Mouse (Mus musculus): ENCODE results near the gene Rbfox3. TPM values are rescaled to one million over a fixed set of nuclear protein-coding genes. Genes with fewer than 3 reads are reported as not detected.

Rbfox3 gene
- total and polyA plus RNA-seq, 2 experiments from 2014 or later: 60.3 to 73.3 TPM

GRCm38 (mm10) chr11:118627541-118627940, 283.9 kb downstream of the Rbfox3 start:
- H3K9ac ChIP-seq (replicated peaks; ENCODE audit: low read length, poor library complexity, severe bottlenecking): no peak overlapping the region
- DNase-seq (ENCODE audit: low spot score): no peak
- TF ChIP-seq CTCF (IDR thresholded peaks at IDR 0.05): no peak
- no peaks in the 10 kb centered on the region for H3K4me1 ChIP-seq (ENCODE audit: insufficient read depth, low read length)
- no peak for ATAC-seq (ENCODE audit: low FRiP score)
- no peaks in the 10 kb centered on the region for H3K27me3 ChIP-seq (ENCODE audit: insufficient read depth, low read length)
- no peak overlapping the region for H3K27ac ChIP-seq (ENCODE audit: low read depth, low read length)
- no peaks in the 10 kb centered on the region for H3K9me3 ChIP-seq (ENCODE audit: low read length)
- no peak overlapping the region for H3K4me3 ChIP-seq (ENCODE audit: low read depth, low read length)
- WGBS: 74% methylated on average over 5 of the region's 5 CpGs
- no peak overlapping the region for H3K4me2 ChIP-seq (ENCODE audit: low read depth, low read length, poor library complexity, severe bottlenecking)
- no peaks in the 10 kb centered on the region for H3K36me3 ChIP-seq (ENCODE audit: insufficient read depth, low read length)

- ATAC-seq (ENCODE audit: low FRiP score) (no peak), DNase-seq (ENCODE audit: low spot score) (no peak)
- Histone ChIP-seq H3K36me3 (ENCODE audit: insufficient read depth, low read length) (no peaks in the 10 kb centered on the region), H3K27me3 (ENCODE audit: insufficient read depth, low read length) (no peaks in the 10 kb centered on the region), H3K4me1 (ENCODE audit: insufficient read depth, low read length) (no peaks in the 10 kb centered on the region), H3K27ac (ENCODE audit: low read depth, low read length) (no peak overlapping the region), H3K4me2 (ENCODE audit: low read depth, low read length, poor library complexity, severe bottlenecking) (no peak overlapping the region), H3K4me3 (ENCODE audit: low read depth, low read length) (no peak overlapping the region), H3K9ac (replicated peaks; ENCODE audit: low read length, poor library complexity, severe bottlenecking) (no peak overlapping the region), H3K9me3 (ENCODE audit: low read length) (no peaks in the 10 kb centered on the region)
- WGBS: 72% methylated on average over 4 of the region's 4 CpGs
- no peak for TF ChIP-seq CTCF (IDR thresholded peaks at IDR 0.05)
These were observed 290.5 kb downstream of the Rbfox3 start for GRCm38 (mm10) chr11:118620869-118621268.

- no peak for ATAC-seq (ENCODE audit: low FRiP score)
- TF ChIP-seq CTCF (IDR thresholded peaks at IDR 0.05): no peak
These were observed 297.3 kb downstream of the Rbfox3 start for GRCm38 (mm10) chr11:118614126-118614525.

GRCm38 (mm10) chr11:118610128-118610527, 301.3 kb downstream of the Rbfox3 start:
- 0 out of 2 replicates have a peak overlapping the region, but pooled peaks have one; percentile 5 for H3K4me3 ChIP-seq (ENCODE audit: low read depth, low read length)
- H3K4me1 ChIP-seq (ENCODE audit: insufficient read depth, low read length): peaks cover 10% of the 10 kb centered on the region
- H3K27ac ChIP-seq (ENCODE audit: low read depth, low read length): no peak overlapping the region
- peak overlapping the region; percentile 33 for H3K4me2 ChIP-seq (ENCODE audit: low read depth, low read length, poor library complexity, severe bottlenecking)
- 0 out of 2 replicates have a peak overlapping the region, but pooled peaks have one; percentile 19 for H3K9ac ChIP-seq (replicated peaks; ENCODE audit: low read length, poor library complexity, severe bottlenecking)
- no peaks in the 10 kb centered on the region for H3K27me3 ChIP-seq (ENCODE audit: insufficient read depth, low read length)
- TF ChIP-seq CTCF (IDR thresholded peaks at IDR 0.05): no peak
- no peaks in the 10 kb centered on the region for H3K9me3 ChIP-seq (ENCODE audit: low read length)
- DNase-seq (ENCODE audit: low spot score) (no peak), ATAC-seq (ENCODE audit: low FRiP score) (no peak)
- WGBS: 5% methylated on average over 11 of the region's 14 CpGs
- H3K36me3 ChIP-seq (ENCODE audit: insufficient read depth, low read length): no peaks in the 10 kb centered on the region

More at GRCm38 (mm10) chr11:118614126-118614525, 297.3 kb downstream of the Rbfox3 start:
- WGBS: 95% methylated on average over 4 of the region's 4 CpGs
- H3K4me2 ChIP-seq (ENCODE audit: low read depth, low read length, poor library complexity, severe bottlenecking): no peak overlapping the region
- H3K27ac ChIP-seq (ENCODE audit: low read depth, low read length): no peak overlapping the region
- H3K9me3 ChIP-seq (ENCODE audit: low read length): no peaks in the 10 kb centered on the region
- H3K36me3 ChIP-seq (ENCODE audit: insufficient read depth, low read length): no peaks in the 10 kb centered on the region
- H3K4me1 ChIP-seq (ENCODE audit: insufficient read depth, low read length): peaks cover 10% of the 10 kb centered on the region
- no peak overlapping the region for H3K9ac ChIP-seq (replicated peaks; ENCODE audit: low read length, poor library complexity, severe bottlenecking)
- no peak for DNase-seq (ENCODE audit: low spot score)
- no peaks in the 10 kb centered on the region for H3K27me3 ChIP-seq (ENCODE audit: insufficient read depth, low read length)
- no peak overlapping the region for H3K4me3 ChIP-seq (ENCODE audit: low read depth, low read length)

- H3K4me2 ChIP-seq (ENCODE audit: low read depth, low read length, poor library complexity, severe bottlenecking): peak overlapping the region; percentile 33
- 17% methylated on average over 17 of the region's 17 CpGs for WGBS
- peaks cover 10% of the 10 kb centered on the region for H3K4me1 ChIP-seq (ENCODE audit: insufficient read depth, low read length)
- ATAC-seq (ENCODE audit: low FRiP score) (no peak), DNase-seq (ENCODE audit: low spot score) (no peak)
- TF ChIP-seq CTCF (IDR thresholded peaks at IDR 0.05): no peak
- 0 out of 2 replicates have a peak overlapping the region, but pooled peaks have one; percentile 19 for H3K9ac ChIP-seq (replicated peaks; ENCODE audit: low read length, poor library complexity, severe bottlenecking)
- H3K4me3 ChIP-seq (ENCODE audit: low read depth, low read length): no peak overlapping the region
- no peaks in the 10 kb centered on the region for H3K9me3 ChIP-seq (ENCODE audit: low read length)
- no peak overlapping the region for H3K27ac ChIP-seq (ENCODE audit: low read depth, low read length)
- no peaks in the 10 kb centered on the region for H3K36me3 ChIP-seq (ENCODE audit: insufficient read depth, low read length)
- H3K27me3 ChIP-seq (ENCODE audit: insufficient read depth, low read length): no peaks in the 10 kb centered on the region
These were observed 302.0 kb downstream of the Rbfox3 start for GRCm38 (mm10) chr11:118609236-118610000.

- 0 out of 2 replicates have a peak, but pooled peaks cover 3% of the 10 kb centered on the region for H3K27me3 ChIP-seq (ENCODE audit: insufficient read depth, low read length)
- no peaks in the 10 kb centered on the region for H3K36me3 ChIP-seq (ENCODE audit: insufficient read depth, low read length)
- no peak overlapping the region for H3K27ac ChIP-seq (ENCODE audit: low read depth, low read length)
- no peak overlapping the region for H3K9ac ChIP-seq (replicated peaks; ENCODE audit: low read length, poor library complexity, severe bottlenecking)
- TF ChIP-seq CTCF (IDR thresholded peaks at IDR 0.05): peak; percentile 49
- 62% methylated on average over 8 of the region's 8 CpGs for WGBS
- no peak overlapping the region for H3K4me2 ChIP-seq (ENCODE audit: low read depth, low read length, poor library complexity, severe bottlenecking)
- H3K9me3 ChIP-seq (ENCODE audit: low read length): no peaks in the 10 kb centered on the region
- H3K4me3 ChIP-seq (ENCODE audit: low read depth, low read length): no peak overlapping the region
- DNase-seq (ENCODE audit: low spot score): no peak
- ATAC-seq (ENCODE audit: low FRiP score): no peak
- peaks cover 10% of the 10 kb centered on the region for H3K4me1 ChIP-seq (ENCODE audit: insufficient read depth, low read length)
These were observed 303.5 kb downstream of the Rbfox3 start for GRCm38 (mm10) chr11:118607927-118608326.
